Mouse (Mus musculus): Measurements from ENCODE around the gene Usp24. TPM values are rescaled to one million over a fixed set of nuclear protein-coding genes. Genes with fewer than 3 reads are reported as not detected.

Usp24 gene
- 10.9 and 15.3 TPM in 2 replicates for polyA plus RNA-seq (2015; fragmentation: Nextera tagmentation; extraction: Ambion mirVana)

DNA sequence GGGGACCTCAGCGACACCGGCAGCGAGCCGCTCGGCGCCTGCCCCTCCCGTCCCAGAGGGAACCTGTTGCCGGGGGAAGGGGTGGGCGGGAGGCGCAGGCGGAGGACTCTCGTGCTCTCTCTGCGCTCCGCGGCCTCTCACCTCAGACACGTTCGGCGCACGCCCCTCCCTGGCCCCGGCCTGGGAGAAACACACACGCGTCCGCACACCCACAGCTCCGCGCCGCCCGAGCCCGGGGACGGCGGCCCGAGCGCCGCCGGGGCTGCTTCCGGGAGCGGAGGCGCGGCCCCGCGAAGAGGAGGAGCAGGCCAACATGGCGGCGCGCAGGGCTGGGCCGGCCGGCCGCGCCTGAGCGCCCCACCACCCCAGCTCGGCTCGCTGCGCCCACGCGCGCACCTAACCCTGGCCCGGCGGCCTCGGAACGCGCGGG, at the start of gene Usp24:
Gene Usp24, plus strand, starts transcription at position 293 of the 430 bp plus-strand sequence.
- DNase-seq (ENCODE audit: low spot score), result peak; percentile 81

DNA sequence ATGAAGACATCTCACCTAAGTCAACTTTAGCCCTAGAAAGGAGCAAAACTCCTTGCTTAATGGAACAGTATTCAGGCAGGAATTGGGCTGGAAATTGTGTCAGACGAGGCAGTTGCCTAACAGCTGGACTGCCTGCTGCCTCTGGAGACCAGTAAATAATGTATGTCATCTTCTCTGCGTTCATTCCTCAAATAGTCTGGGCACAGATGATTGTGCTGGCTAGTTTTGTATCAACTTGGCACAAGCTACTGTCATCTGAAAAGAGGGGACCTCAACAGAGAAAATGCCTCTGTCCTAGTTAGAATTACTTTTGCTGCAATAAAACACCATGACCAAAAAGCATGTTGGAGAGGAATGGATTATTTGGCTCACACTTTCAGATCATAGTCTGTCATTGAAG, 39.1 kb upstream of the Usp24 start:
- DNase-seq (ENCODE audit: low spot score), result no peak

DNA sequence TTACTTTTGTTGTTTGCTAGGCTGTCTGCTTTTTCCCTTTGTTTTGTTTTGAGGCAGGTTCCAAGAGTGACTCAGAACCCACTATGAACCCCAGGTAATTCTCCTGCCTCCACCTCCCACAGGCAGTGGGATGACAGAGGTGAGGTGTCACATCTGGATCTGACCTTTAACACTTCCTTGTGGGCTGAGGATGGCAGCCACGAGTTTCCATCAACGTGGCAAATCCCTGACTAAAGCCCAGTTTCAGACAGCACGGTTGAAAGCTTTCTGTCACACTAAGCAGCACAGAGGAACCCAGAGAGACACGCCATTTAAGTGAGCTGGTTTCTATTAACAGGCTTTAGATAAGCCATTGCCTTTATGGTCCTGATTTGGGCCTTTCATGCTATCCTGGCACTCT, 36.8 kb upstream of the Usp24 start:
- DNase-seq (ENCODE audit: low spot score), result no peak

DNA sequence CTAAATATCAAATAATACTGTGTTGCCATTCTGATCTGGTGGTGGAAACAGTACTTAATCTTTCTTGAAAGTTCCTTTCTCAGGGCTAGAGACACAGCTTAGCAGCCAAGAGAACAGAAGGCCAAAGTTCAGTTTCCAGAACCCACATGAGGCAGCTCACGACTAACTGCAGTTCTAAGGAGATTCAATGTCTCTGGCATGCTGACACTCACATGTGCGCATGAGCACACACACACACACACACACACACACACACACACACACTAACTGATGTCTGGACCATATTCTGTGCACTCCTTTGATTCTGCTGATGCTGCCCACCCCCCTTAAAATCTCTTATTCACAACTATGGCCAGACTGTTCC, 34.9 kb upstream of the Usp24 start:
- no peak for DNase-seq (ENCODE audit: low spot score)

DNA sequence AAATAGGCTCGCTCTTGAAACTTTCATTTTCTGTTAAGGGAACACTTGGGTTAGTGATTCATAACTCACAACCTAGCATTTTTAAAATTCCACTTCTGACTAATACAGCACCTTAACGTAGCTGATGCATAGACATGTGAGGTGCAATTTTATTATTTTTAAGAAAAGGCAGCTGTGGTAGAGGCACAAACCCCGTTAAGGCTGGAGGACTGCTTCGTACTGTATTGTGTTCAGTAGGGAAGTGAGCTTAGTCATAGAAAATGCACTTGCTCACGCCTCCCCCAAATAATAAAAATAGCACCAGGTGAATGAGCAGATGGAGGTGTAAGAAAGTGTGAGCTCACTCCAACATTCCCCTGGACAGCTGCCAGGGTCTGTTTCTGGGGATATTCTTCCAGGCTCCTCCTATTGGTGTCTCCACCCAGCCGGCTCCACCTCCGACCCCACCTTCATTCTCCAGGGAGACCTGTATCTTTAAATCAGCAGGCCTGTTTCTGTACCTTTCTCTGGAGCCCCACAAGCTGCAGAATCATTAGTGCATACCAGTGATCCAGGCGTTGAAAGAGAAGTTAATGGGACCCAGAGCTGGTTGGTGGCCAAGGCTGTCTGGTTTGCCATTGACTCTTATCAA, 34.4 kb upstream of the Usp24 start:
- DNase-seq (ENCODE audit: low spot score), result no peak

DNA sequence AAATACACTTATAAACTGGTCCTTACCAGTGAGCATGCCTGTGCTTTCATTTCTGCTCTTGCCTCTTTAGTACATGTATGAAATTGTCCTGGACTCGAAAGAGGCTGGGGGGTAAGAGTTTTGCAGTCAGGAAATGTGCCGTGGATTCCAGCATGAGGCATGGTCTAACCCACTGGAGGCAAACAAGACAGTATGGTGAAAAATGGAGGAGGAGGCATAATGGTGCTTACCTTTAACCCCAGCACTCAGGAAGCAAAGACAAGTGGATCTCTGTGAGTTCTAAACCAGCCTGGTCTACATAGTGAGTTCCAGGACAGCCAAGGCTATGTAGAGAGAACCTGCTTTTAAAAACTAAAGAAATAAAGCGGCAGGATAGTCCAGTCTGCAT, 33.9 kb upstream of the Usp24 start:
- DNase-seq (ENCODE audit: low spot score), result no peak

DNA sequence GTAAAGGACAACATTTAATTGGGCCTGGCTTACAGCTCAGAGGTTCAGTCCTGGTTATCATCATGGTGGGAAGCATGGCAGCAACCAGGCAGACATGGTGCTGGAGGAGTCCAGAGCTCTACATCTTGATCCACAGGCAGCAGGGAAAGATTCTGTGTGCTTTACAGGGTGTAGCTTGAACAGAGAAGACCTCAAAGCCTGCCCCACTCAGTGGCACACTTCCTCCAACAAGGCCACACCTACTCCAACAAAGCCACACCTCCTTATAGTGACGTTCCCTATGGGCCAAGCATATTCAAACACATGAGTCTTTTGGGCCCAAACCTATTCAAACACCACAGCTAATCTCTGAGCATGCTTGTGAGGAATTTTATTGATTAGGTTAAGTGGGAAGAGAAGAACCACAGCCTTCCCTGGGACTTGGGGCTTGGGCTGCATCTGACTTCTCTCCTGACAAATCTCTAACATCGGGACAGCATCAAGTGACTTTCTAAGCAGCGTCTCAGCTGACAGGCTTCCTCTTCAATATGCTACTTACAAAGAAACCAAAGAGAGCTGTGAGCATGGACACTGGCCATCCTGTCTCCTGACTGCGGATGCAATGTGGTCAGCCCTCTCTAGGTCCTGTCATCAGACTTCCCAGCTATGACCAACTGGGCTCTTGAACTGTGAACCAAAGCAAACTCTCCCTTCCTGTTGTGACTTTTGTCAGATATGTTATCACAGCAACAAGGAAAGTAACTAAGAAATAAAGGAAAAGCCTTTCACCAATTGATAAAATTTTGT, 28.9 kb upstream of the Usp24 start:
- DNase-seq (ENCODE audit: low spot score), result no peak

DNA sequence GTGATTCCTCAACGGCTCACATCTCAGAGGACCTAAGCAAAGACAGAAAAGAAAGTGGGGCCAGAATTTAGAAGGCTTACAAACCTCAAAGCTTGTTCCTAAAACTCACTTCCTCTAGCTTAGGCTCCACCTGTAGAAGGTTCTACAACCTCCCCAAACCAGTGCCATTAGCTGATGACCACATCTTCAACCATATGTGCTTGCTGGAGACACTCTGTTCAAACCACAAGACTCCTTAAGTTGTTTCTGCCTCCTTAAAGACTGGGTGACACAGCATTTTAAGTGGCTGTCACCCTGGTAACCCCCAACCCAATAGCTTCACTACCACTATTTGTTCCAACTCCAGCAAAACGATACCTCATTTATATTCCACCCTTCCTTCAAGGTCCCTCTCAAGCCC, 25.8 kb upstream of the Usp24 start:
- no peak for DNase-seq (ENCODE audit: low spot score)

DNA sequence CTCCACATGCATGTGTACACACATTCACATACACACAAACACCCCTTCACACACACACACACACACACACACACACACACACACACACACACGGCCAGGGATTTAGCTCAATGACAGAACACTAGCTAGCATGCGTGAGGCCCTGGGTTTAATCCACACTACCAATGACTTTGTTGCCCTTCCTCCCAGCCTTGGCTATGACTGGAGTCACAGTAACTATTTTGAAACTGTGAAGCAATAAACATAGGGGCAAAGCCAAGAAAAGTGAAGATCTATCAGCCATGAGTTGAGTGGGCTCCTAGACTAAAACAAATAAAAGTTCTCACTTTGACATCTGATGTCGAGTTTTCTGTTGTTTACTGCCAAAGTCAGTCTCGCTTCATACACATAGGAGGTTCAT, 23.2 kb upstream of the Usp24 start:
- no peak for DNase-seq (ENCODE audit: low spot score)

DNA sequence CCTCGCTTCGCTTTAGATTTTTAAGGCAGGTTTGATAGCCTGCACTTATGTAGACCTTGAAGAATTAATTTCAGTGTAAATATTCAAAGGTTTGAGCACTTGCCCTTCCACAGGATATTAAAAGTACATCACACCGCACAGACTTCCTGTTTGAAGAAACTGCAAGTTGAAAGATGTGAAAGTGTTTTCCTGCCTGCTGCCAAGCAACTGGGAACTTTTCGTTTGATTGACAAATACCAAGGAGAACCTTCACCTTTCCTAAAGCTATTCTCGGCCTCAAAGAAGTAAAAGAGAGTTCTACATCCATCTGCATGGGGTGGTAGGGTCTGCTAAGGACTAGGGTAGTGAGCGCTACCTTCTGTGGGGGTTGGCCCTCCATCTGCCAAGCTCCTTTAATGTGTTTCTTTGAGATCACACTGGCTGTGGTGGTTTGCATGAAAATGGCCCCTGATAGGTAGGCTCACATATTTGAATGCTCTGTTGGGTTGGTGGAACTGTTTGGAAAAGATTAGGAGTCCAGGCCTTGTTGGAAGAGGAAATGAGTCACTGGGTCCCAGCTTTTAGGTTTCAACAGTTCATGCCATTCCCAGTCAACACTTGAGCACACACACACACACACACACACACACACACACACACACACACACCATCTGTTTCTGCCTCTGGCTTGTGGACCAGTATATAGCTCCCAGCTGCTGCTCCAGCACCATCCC, 22.5 kb upstream of the Usp24 start:
- peak; percentile 52 for DNase-seq (ENCODE audit: low spot score)

DNA sequence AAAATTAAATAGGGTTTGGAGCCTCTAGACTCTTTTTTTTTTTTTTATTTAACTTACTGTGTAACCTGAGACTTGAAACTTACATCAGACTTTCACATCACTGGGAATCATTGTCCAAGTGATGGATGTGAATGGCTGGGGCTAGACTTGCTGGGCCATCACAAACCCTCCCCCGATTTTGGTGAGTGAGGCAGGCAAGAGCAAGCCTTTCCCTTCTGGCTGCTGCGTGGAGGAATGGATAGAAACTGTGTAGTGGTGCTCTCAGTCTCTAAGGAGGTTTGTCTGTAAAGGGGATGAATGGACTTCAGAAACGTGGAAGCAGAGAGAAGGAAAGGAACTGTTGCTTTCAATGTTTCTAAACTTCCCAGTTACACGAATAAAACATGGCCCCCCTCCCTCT, 20.3 kb upstream of the Usp24 start:
- no peak for DNase-seq (ENCODE audit: low spot score)

DNA sequence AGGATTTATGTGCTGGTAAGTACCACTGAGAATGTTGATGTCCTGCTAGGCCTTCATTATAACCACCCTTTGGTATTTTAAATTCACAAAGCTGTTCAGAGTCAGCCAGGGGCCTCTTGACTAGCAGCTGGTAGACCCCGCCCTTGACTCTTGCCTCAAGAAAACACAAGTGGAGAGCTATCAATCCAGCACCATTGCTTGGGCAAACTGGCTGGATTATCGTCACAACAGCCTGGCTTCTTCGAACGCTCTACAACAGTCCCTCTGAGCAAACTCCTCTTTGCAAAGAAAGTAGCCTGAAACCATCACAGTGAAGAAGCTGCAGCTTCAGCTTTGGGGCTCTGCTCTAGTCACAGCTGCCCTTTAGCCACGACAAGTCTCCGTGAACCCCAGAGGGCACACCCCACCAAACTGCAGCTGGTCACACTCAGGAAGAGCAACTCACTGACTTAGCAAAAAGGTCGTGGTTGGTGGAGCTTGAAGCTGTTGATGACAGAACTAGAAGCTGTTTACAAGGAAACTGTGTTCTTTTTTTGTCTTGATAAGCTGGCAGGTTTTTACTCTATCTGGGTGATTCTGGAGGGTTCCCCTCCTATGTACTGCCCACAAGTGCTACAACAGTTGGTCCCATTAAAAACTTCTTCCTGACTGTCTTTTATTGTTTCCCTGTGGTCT, 19.5 kb upstream of the Usp24 start:
- DNase-seq (ENCODE audit: low spot score), result no peak

DNA sequence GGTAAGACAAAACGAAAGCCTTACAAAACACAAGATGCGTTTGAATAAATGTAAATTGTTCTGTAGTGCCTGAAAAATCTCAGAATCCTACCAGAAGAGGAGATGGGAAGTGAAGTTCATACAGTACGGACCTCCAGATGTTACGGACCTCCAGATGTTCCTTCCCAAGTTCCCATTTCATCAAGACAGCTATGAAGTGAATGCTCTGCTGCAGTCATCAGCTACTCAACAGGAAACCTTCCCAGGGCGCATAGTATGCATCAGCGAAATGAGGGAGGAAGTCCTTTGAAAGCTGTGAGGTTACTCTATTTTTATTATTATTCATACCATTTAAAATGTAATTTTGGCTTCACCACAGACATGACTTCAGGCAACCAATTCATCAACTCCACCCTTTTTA, 14.7 kb upstream of the Usp24 start:
- DNase-seq (ENCODE audit: low spot score), result no peak

DNA sequence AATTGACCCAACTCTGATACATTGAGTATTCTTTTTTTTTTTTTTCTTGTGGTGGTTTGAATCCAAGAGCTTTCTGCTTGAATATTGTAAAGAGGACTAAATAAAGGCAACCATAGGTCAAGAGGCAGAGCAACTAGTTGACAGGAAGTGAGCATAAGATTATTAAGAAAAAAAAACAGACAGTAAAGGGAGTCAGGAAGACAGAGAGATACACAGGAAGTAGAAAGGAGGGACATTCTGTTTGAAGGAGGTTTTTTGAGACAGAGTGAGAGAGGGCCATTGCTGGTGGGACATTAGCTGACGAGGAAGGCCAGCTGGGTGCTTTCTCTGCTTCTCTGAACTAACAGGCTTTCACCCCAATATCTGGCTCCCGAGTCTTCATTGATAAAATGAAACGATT, 7.9 kb upstream of the Usp24 start:
- DNase-seq (ENCODE audit: low spot score), result no peak

DNA sequence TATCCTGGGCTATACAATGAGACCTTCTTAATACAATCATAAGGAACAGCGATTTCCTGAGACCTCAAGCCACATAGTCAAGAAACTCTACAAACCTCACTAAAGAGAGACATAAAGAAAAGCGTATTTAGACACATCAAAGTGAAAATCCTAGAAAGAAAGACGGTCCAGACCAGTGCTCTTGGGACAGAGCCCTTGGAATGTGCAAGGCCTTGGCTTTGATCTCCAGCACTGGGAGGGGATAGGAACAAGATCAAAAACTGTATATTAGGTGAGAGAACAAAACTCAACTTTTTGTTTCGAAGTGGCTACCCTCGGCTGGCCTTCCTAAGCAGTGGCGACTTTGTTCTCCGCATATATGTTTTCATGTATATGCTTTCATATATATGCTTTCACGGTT, 3.4 kb upstream of the Usp24 start:
- no peak for DNase-seq (ENCODE audit: low spot score)

DNA sequence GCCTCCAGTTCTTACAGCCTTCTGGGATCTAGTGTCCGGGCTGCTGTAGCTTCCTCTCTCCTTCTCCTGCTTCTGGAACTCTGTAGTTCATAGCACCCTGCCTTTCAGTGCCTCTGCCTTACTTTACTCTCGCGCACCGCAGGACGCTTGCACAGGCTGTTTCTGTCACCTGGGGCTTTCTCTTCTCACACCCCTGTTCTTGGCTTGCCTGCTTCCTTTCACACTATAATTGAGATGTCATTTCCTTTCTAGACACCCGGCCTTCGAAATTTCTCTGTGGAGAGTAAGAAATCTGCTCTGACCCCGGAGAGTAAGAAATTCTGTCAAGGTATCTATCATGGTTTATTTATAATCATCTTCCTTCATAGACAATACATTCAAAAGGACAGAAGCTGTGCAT, 2.9 kb upstream of the Usp24 start:
- peak; percentile 23 for DNase-seq (ENCODE audit: low spot score)

DNA sequence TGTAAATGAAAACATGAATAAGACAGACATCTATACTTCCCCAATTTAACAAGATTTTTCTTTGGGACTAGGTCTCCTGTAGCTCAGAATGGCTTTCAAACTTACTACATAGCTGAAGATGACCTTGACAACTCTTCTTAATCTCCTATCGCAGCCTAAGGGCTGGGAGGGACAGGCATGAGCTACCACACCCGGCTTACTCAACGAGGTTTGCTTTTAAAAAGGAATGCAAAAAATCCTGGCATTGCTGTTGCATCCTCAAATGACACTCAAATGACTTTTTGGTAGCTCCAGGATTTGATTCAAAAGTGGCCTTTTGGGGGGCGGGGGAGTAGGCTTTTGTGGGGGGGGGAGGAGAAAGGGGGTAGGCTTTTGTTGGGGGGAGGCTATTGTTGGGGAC, 2.1 kb upstream of the Usp24 start:
- no peak for DNase-seq (ENCODE audit: low spot score)

DNA sequence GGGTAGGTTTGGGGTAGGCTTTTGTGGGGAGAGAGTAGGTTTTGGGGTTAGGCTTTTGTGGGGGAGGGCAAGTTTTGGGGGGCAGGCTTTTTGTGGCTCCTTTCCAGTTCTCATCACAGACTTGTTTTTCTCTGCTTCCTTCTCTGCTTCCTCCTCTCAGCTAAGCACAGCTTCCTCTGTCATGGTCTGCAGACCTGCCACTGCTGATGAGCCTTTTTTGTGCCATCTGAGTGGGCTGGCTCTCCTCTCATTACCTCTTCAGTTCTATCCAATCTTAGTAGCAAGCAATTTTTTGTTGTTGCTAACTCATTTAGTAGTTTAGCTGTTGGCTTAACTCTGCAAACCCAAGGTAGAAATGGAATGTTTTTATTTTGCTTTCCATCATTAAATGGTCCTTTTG, 1.7 kb upstream of the Usp24 start:
- DNase-seq (ENCODE audit: low spot score), result peak; percentile 23

DNA sequence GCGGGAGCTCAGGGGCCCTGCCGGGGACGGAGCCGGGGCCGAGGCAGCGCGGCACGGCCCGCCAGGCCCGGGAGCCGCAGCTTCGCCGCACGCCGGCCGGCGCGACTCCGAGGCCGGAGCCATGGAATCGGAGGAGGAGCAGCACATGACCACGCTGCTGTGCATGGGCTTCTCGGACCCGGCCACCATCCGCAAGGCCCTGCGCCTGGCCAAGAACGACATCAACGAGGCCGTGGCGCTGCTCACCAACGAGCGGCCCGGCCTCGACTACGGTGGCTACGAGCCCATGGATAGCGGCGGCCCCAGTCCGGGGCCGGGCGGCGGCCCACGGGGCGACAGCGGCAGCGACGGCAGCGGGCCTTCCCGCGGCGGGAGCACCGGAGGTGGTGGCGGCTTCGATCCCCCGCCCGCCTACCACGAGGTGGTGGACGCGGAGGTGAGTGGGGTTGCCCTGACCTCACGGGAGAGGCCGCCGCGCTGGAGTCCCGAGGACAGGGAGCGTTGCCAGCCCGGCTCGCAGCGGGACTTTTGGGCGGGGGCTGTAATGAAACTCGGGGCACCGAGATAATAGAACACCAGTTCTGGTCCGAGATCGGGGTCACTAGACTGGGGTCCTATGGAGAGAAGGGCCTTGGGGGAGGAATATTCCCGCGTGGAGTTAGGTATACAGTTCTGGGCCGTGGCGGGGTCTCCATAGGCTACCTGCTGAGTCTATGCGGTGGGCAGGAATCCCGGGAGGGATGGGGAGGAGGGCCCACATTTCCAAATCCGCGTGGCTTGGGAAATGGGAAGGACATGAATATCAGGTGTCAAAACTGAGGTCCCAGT, 552 bp downstream of the Usp24 start:
- peak; percentile 37 for DNase-seq (ENCODE audit: low spot score)

DNA sequence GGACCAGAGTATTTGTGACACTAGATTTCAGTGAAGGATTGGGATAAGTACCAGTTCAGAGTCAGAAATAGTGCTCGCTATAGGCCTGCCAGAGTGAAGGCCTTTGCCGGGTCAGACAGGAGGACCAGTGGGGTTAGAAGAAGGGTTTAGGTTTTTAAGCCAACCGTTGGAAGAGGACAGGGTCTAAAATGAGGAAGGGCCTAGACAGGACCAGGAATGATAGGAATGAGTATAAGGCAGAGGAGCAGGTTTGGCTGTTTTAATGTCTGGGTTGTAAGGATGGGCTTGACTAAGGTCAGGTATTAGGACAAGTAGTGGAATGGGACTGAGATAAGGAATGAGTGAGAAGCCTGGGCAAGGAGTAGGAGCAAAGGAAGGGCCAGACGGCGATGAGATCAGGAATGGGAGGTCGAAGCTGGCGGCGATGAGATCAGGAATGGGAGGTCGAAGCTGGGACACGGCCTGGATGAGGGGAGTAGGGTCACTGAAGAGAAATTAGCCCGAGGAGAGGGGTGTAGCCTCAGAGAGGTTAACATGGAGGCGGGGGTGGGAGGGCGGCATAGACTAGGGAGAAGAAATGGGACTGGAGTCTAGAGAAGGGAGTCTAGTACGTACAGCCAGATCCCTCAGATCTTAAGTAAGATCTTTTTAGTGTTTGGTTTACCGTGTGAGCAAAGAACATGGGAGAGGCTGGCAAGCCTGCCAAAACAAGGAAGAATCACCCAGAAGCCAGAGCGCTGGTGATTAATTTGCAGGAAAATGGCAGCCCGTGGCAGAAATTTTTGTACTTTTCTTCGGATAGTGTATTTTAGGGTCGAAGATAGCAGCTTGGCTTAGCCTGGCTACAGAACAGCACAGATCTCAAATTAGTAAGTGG, 1.4 kb downstream of the Usp24 start:
- no peak for DNase-seq (ENCODE audit: low spot score)
